Mouse (Mus musculus): ENCODE data around the gene Derl2.

Derl2 gene

GRCm38 (mm10) chr11:71019201-71020068 lies at the start of gene Derl2, which contains the start of gene Mis12:
Gene Derl2 (minus strand): TSS chr11:71019841.
Gene Mis12 (plus strand): TSS chr11:71019611.
- DNase-seq = peak; percentile 97 to 100

GRCm38 (mm10) chr11:71052554-71052953 lies 32.9 kb upstream of the Derl2 start:
- DNase-seq = no peak

- DNase-seq = no peak
Measured at GRCm38 (mm10) chr11:71039526-71040298, 20.1 kb upstream of the Derl2 start.

- peak in 1 of 2 experiments; percentile 35 for DNase-seq
Measured at GRCm38 (mm10) chr11:71033163-71033761, 13.6 kb upstream of the Derl2 start, which contains the start of gene 6330403K07Rik. Gene 6330403K07Rik (minus strand): TSS chr11:71033513.

GRCm38 (mm10) chr11:71032491-71033162 lies 13.0 kb upstream of the Derl2 start:
- DNase-seq = no peak

- DNase-seq = no peak
Measured at GRCm38 (mm10) chr11:71032070-71032469, 12.4 kb upstream of the Derl2 start.

GRCm38 (mm10) chr11:71029403-71030118 lies 9.9 kb upstream of the Derl2 start:
- DNase-seq = no peak

GRCm38 (mm10) chr11:71028280-71028679 lies 8.6 kb upstream of the Derl2 start:
- no peak for DNase-seq

- no peak for DNase-seq
Measured at GRCm38 (mm10) chr11:71018416-71019200, 1.0 kb downstream of the Derl2 start.

GRCm38 (mm10) chr11:71017051-71017450 lies 2.6 kb downstream of the Derl2 start:
- DNase-seq = no peak

- DNase-seq = no peak
Measured at GRCm38 (mm10) chr11:71012743-71013142, 6.9 kb downstream of the Derl2 start.

- no peak for DNase-seq
Measured at GRCm38 (mm10) chr11:71008321-71008720, 11.3 kb downstream of the Derl2 start.

- no peak for DNase-seq
Measured at GRCm38 (mm10) chr11:71007831-71008230, 11.8 kb downstream of the Derl2 start.

- no peak for DNase-seq
Measured at GRCm38 (mm10) chr11:71007026-71007425, 12.6 kb downstream of the Derl2 start.

GRCm38 (mm10) chr11:71005046-71005445 lies 14.6 kb downstream of the Derl2 start:
- DNase-seq = no peak

GRCm38 (mm10) chr11:71004316-71004773 lies 15.3 kb downstream of the Derl2 start, which contains the start of gene Dhx33:
Gene Dhx33 (minus strand): TSS chr11:71004437.
- DNase-seq = peak; percentile 96 to 99

- DNase-seq = peak in 1 of 2 experiments; percentile 63
Measured at GRCm38 (mm10) chr11:71003611-71004315, 15.9 kb downstream of the Derl2 start.

GRCm38 (mm10) chr11:71001167-71001566 lies 18.5 kb downstream of the Derl2 start:
- DNase-seq = no peak

GRCm38 (mm10) chr11:70982557-70983228 lies 36.9 kb downstream of the Derl2 start, which contains the start of gene C1qbp:
Gene C1qbp (minus strand): TSS chr11:70983026.
- DNase-seq = peak; percentile 96
